Mouse (Mus musculus) spleen, postnatal 10 days (tissue): ENCODE measurements around the gene Tyw3.
"Not testable (repeated sequence)": the region's sequence is repeated elsewhere in the genome, so short reads cannot be mapped to it uniquely, and the experiment has no call there.

ENCODE experiments used
- DNase-seq, 2 experiments: peaks; one replicate each; pipeline ENCODE4 v3.0.0; 2021 to 2022; ENCODE audit warnings: low spot score in 2 of 2

Gene Tyw3

GRCm38 (mm10) chr3:154596934-154597554 lies at the start of gene Tyw3:
Tyw3 (minus strand) TSS chr3:154597104.
- peak; percentile 91 to 94 for DNase-seq

DNA sequence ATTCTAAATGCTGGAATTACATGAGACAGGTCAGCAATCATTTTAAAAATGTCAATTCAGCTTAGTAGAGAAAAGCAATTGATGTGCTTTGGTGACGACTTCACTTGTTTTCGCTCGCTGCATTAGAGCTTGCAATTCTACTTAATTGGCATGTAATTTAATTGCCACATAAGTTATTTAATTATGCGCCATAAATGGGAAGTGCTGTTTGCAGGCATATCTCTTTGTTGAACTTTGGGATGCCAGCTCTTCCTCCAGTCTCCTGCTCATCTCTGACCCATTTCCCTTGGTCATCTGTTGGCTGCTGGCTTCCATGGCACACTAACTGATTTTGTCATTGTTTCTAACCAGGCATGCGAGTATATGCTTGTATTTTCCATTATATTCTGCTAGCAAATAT lies 36.2 kb upstream of the Tyw3 start:
- DNase-seq = no peak

GRCm38 (mm10) chr3:154631281-154631680 lies 34.4 kb upstream of the Tyw3 start:
- not testable (repeated sequence) for DNase-seq

- no peak for DNase-seq
These were observed 31.4 kb upstream of the Tyw3 start for GRCm38 (mm10) chr3:154628284-154628683.

GRCm38 (mm10) chr3:154616106-154616505 lies 19.2 kb upstream of the Tyw3 start:
- DNase-seq = no peak

DNA sequence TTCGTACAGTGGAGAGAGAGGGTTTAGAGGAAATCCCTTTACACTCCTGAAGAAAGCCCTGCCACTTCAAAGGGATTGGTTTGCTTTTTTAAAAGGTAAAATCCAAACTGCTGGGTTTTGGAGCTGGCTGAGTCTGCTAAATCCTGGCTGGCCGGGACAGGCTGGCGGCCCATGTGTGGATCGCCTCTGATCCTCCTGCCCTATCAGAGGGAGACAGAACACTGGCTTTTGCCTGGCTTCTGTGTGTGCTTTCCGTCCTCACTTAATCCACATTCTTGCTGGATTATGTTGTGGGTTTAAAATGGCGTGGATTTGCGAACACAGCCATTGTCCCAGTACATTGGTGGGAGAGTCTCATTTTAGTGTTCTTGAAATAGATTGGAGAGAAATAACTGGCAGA lies 18.4 kb upstream of the Tyw3 start:
- DNase-seq = no peak

GRCm38 (mm10) chr3:154614771-154615170 lies 17.9 kb upstream of the Tyw3 start:
- DNase-seq = no peak

- no peak for DNase-seq
These were observed 15.0 kb upstream of the Tyw3 start for GRCm38 (mm10) chr3:154611888-154612287.

DNA sequence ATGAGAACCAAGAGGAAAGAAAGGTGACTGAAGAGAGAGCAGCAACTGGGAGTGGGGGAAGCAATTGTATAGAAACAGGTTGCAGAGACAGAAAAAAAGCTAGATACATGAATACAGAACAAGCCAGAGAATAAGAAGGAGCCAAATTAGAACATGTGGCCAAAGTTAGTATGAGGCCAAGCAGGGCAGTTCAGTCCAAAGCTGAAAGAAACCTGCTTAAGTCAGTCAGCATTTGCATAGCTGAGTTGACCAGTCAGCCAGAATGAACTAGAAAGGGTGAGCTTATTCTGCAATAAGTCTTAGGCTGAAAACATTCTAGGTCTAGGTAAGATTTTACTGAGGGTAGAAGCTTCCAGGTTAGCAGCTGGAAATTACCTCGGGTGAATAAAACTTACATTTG lies 11.0 kb upstream of the Tyw3 start:
- no peak for DNase-seq

GRCm38 (mm10) chr3:154604871-154605270 lies 8.0 kb upstream of the Tyw3 start:
- no peak for DNase-seq

DNA sequence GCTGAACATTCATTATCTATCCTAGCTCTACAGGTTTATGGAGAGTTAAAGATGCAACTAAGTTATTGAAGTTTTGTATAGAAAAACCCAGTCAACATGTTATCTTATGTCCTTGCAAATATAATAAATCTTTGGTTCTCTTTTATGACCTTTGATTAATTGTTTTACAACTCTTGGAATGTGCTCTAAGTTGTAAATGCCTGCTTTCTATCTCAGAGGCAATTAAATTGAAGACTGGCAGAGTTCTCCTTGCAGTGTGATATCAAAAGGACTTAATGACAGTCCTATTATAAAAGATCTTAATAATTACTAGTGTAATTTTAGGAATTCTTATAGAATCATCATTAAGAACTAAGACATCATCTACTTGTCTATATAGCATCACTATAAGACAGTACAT lies 5.2 kb upstream of the Tyw3 start:
- DNase-seq = no peak

- DNase-seq = no peak
These were observed 657 bp upstream of the Tyw3 start for GRCm38 (mm10) chr3:154597561-154597960.

- DNase-seq = peak; percentile 86 to 91
These were observed 393 bp downstream of the Tyw3 start, which contains the start of gene Cryz for GRCm38 (mm10) chr3:154596488-154596933. Cryz (plus strand) TSS chr3:154596711.

GRCm38 (mm10) chr3:154594156-154594555 lies 2.7 kb downstream of the Tyw3 start:
- no peak for DNase-seq

DNA sequence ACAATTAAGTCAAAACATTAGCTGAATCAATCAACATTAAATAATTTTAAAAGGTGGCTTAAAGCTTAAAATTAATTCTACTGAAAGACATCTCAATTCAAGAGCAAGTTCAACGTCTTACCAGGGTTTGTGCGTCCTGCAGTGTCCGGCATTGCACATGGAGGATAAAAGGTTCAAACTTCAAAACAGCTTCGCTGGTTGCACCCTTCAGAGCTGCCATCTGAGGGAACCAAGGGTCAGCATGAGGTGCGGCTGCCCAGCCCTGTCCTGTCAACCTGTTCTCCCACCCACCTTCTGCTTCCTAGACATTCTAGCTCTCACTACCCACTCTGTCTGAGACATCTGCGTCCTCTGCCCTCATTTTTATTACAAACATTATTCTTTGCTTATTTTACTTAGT lies 3.3 kb downstream of the Tyw3 start:
- DNase-seq = no peak

- DNase-seq = no peak
These were observed 5.3 kb downstream of the Tyw3 start for GRCm38 (mm10) chr3:154591621-154592020.

- no peak for DNase-seq
These were observed 5.9 kb downstream of the Tyw3 start for GRCm38 (mm10) chr3:154590971-154591370.

DNA sequence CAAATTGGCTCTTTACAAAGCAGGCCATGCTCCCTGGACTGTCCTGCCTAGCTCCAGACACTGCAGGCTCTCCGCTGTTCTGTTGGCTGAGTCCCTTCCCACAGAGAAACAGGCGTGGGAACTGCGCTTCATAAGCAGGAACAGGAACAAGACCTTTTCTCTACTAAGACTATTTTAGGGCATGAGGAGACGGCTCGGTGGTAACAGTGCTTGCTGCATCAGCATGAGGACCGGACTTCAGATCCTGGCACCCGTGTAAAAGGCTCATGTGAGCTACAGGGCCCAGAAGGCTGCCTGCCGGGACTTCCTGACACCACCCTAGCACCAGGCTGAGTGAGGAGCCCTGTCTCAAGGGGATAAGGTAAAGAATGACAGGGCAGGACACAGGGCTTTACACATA lies 12.6 kb downstream of the Tyw3 start:
- no peak for DNase-seq

GRCm38 (mm10) chr3:154577895-154578294 lies 19.0 kb downstream of the Tyw3 start:
- DNase-seq = no peak

GRCm38 (mm10) chr3:154573666-154574065 lies 23.2 kb downstream of the Tyw3 start:
- DNase-seq = no peak

- peak; percentile 24 to 71 for DNase-seq
These were observed 24.4 kb downstream of the Tyw3 start for GRCm38 (mm10) chr3:154572341-154572972.

GRCm38 (mm10) chr3:154570786-154571185 lies 26.1 kb downstream of the Tyw3 start:
- DNase-seq = no peak

DNA sequence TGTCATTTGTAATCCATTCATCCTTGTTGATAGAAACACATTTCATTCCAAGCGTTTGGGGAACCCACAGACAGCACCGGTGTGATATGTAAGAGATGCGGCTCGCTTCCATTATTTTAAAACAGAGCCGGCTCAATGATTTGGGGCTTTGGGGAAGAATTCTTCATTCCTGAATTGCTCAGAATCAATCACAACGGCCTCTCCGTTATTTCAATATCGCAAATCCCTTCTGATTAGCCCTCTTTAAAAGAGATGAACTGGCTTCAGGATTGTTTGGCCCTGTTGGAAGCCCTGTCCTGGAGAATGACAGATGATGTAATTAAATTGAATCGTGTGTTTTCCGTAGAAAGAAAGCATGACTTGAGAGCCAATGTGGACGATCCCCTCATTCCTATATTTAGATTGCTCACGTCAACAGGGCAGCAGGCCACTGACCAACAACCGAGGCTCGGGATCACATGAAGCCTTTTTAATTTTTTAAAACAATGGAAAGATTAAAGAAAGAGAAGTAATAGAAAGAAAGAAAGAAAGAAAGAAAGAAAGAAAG lies 26.8 kb downstream of the Tyw3 start:
- DNase-seq = no peak
